In genomic region chr15:84657384-84658064, GRCm38 (mm10) we compare ENCODE assay signal across 24 mouse cellular contexts. TPM values are rescaled to one million over a fixed set of nuclear protein-coding genes. Genes with fewer than 3 reads are reported as not detected.
DNase-seq lines count a peak whose midpoint lies in the region; ATAC-seq and TF ChIP-seq lines count a peak whose summit lies in the region.
"Had no signal": no experiment of that assay in that cellular context is flagged by ENCODE, and none has a peak within 500 bp of the region (broad histone marks: within the 10 kb centered on the region; RNA-seq: fewer than 3 reads in every experiment).

No protein-coding gene starts in this region.

- H3K4me3 ChIP-seq in gastrocnemius, adult 2 months = no peak overlapping the region
- no peak overlapping the region for H3K4me3 ChIP-seq in hindbrain, embryonic 13.5 days
- H3K4me3 ChIP-seq: layer of hippocampus, adult 2 months; limb, embryonic 15.5 days; megakaryocyte, embryonic 14.5 days; stomach, embryonic 15.5 days had no signal

- H3K4me1 ChIP-seq in hindbrain, embryonic 13.5 days (replicated peaks) = peaks cover 41% of the 10 kb centered on the region

- intact Hi-C loops in gastrocnemius, adult 2 months (cut with DNase I) = no loop called here

- no peak for ATAC-seq in hindbrain, embryonic 13.5 days (ENCODE audit: low FRiP score)

- H3K9me3 ChIP-seq in hindbrain, embryonic 13.5 days = no peaks in the 10 kb centered on the region
- H3K9me3 ChIP-seq: limb, embryonic 15.5 days; stomach, embryonic 15.5 days had no signal

- 42% methylated on average over 9 of the region's 9 CpGs for WGBS in hindbrain, embryonic 13.5 days

- H3K36me3 ChIP-seq in hindbrain, embryonic 13.5 days = no peaks in the 10 kb centered on the region
- H3K36me3 ChIP-seq: limb, embryonic 15.5 days; stomach, embryonic 15.5 days had no signal

- TF ChIP-seq CTCF in gastrocnemius, adult 2 months (IDR thresholded peaks at IDR 0.05) = no peak

- no peak overlapping the region for H3K27ac ChIP-seq in gastrocnemius, adult 2 months
- peak overlapping the region; percentile 40; the same call in 1 of the 2 replicates for H3K27ac ChIP-seq in hindbrain, embryonic 13.5 days
- H3K27ac ChIP-seq: layer of hippocampus, adult 2 months; limb, embryonic 15.5 days; stomach, embryonic 15.5 days had no signal

- 0 out of 2 replicates have a peak, but pooled peaks cover 4% of the 10 kb centered on the region for H3K27me3 ChIP-seq in hindbrain, embryonic 13.5 days
- H3K27me3 ChIP-seq: limb, embryonic 15.5 days; stomach, embryonic 15.5 days had no signal

- H3K9ac ChIP-seq in hindbrain, embryonic 13.5 days = no peak overlapping the region
- H3K9ac ChIP-seq: limb, embryonic 15.5 days; stomach, embryonic 15.5 days had no signal

- peak; percentile 13 for DNase-seq in gastrocnemius, adult 2 months
- DNase-seq in gastrocnemius, postnatal 4 days (ENCODE audit: low spot score in 2 of 2) = no peak
- peak; percentile 13 for DNase-seq in urinary bladder, adult 2 months (ENCODE audit: low spot score)
- no peak for DNase-seq in urinary bladder, postnatal 25 days (ENCODE audit: low spot score)
- peak; percentile 38 for DNase-seq in testis, postnatal 10 days (ENCODE audit: low spot score)
- no peak for DNase-seq in right cerebral cortex, postnatal 36 days (ENCODE audit: low spot score in 2 of 2)
- DNase-seq in T-cell, adult 2 months (ENCODE audit: low spot score) = no peak
- DNase-seq: adrenal gland, postnatal 14 days; B cell, adult 2 months; cerebellum, adult 11-12 months; heart, postnatal 10 days; kidney, adult 18-20 months; kidney, postnatal 14 days; layer of hippocampus, postnatal 36 days; lung, adult 18-20 months; lung, postnatal 14 days; right cerebral cortex, postnatal 25 days; thymus, postnatal 14 days had no signal

- no peak overlapping the region for H3K4me2 ChIP-seq in hindbrain, embryonic 13.5 days
- H3K4me2 ChIP-seq: heart, embryonic 11.5 days; limb, embryonic 15.5 days; stomach, embryonic 15.5 days had no signal

RNA-seq across cellular contexts. Expression of gene Prr5, which starts 11.9 kb away (rescaled TPM):
- total RNA-seq in gastrocnemius, adult 2 months (2021) = 1 to 10 TPM; 3.0 to 4.3 TPM
- total RNA-seq in gastrocnemius, postnatal 4 days (2021) = 10 to 100 TPM; 22.8 to 24.6 TPM
- 9.1 and 9.4 TPM in 2 replicates for polyA plus RNA-seq in urinary bladder, adult 2 months (2012; rRNA removed)
- 18.3 and 19.6 TPM in 2 replicates for polyA plus RNA-seq in hindbrain, embryonic 13.5 days (2015; fragmentation: Nextera tagmentation; extraction: Ambion mirVana)

Comparison
In these comparisons a context has a peak if more than half of its experiments do, and no peak if none do; other contexts are left out.
1. DNase-seq: peak in gastrocnemius, adult 2 months (single experiment), urinary bladder, adult 2 months (single experiment) and testis, postnatal 10 days (single experiment); none in gastrocnemius, postnatal 4 days (0 of 2), urinary bladder, postnatal 25 days (single experiment), right cerebral cortex, postnatal 36 days (0 of 2) and T-cell, adult 2 months (single experiment).
2. RNA of gene Prr5, which starts 11.9 kb away (total RNA-seq): 22.8 to 24.6 TPM in gastrocnemius, postnatal 4 days; 3.0 to 4.3 TPM in gastrocnemius, adult 2 months; every median in the first group is over 4 times any median in the second.